Mouse (Mus musculus) midbrain, embryonic 15.5 days (tissue): ENCODE results near the gene Platr17. TPM values are rescaled to one million over a fixed set of nuclear protein-coding genes. Genes with fewer than 3 reads are reported as not detected.

Source experiments
- ATAC-seq: fragments of 200-750 bp; cut with Nextera tagmentation; replicated peaks from 2 replicates; pipeline ENCODE4 v1.8.0; 2017; ENCODE audit warnings: moderate TSS enrichment
- H3K27ac ChIP-seq: fragments of 300-500 bp; sonication (generic); 2 replicates; pipeline ENCODE4 v1.5.1; 2015; ENCODE audit warnings: mild to moderate bottlenecking, inconsistent platforms
- H3K27me3 ChIP-seq: fragments of 300-500 bp; sonication (generic); replicated peaks from 2 replicates; pipeline ENCODE4 v1.6.1; 2015; ENCODE audit warnings: inconsistent platforms
- H3K36me3 ChIP-seq: fragments of 300-500 bp; sonication (generic); replicated peaks from 2 replicates; pipeline ENCODE4 v1.6.1; 2015; ENCODE audit warnings: inconsistent platforms
- H3K4me1 ChIP-seq: fragments of 300-500 bp; sonication (generic); 2 replicates; pipeline ENCODE4 v1.6.1; 2015; ENCODE audit warnings: inconsistent platforms
- H3K4me2 ChIP-seq: fragments of 300-500 bp; sonication (generic); 2 replicates; pipeline ENCODE4 v1.6.1; 2015; ENCODE audit warnings: inconsistent platforms, mild to moderate bottlenecking, moderate library complexity
- H3K4me3 ChIP-seq: fragments of 300-500 bp; sonication (generic); 2 replicates; pipeline ENCODE4 v1.5.1; 2015; ENCODE audit warnings: mild to moderate bottlenecking, inconsistent platforms
- H3K9ac ChIP-seq: fragments of 300-500 bp; sonication (generic); 2 replicates; pipeline ENCODE4 v1.6.1; 2015; ENCODE audit warnings: mild to moderate bottlenecking, inconsistent platforms
- H3K9me3 ChIP-seq: fragments of 300-500 bp; sonication (generic); 2 replicates; pipeline ENCODE4 v1.6.1; 2016; ENCODE audit warnings: inconsistent platforms
- WGBS: fragments of 180-500 bp; shearing (Covaris S2); methylation state at CpG from one replicate; pipeline ENCODE4 v1.1.7; 2015; ENCODE audit warnings: mixed read lengths; 5-methylcytosine and 5-hydroxymethylcytosine counted together
- polyA plus RNA-seq: library from polyadenylated mRNA; unstranded; fragments of >200 nt; fragmentation: Nextera tagmentation; extraction: Ambion mirVana; gene quantifications from 2 replicates; pipeline ENCODE4 v1.2.1, GENCODE M21; 2015

Gene Platr17
- polyA plus RNA-seq, 1 experiment from 2014 or later, result 0.50 TPM

GRCm38 (mm10) chr17:33928251-33928947, 23.5 kb downstream of the Platr17 start:
- WGBS, result 66% methylated on average over 21 of the region's 21 CpGs
- peak overlapping the region; percentile 93; the same call in 1 of the 2 replicates for H3K27ac ChIP-seq

DNA sequence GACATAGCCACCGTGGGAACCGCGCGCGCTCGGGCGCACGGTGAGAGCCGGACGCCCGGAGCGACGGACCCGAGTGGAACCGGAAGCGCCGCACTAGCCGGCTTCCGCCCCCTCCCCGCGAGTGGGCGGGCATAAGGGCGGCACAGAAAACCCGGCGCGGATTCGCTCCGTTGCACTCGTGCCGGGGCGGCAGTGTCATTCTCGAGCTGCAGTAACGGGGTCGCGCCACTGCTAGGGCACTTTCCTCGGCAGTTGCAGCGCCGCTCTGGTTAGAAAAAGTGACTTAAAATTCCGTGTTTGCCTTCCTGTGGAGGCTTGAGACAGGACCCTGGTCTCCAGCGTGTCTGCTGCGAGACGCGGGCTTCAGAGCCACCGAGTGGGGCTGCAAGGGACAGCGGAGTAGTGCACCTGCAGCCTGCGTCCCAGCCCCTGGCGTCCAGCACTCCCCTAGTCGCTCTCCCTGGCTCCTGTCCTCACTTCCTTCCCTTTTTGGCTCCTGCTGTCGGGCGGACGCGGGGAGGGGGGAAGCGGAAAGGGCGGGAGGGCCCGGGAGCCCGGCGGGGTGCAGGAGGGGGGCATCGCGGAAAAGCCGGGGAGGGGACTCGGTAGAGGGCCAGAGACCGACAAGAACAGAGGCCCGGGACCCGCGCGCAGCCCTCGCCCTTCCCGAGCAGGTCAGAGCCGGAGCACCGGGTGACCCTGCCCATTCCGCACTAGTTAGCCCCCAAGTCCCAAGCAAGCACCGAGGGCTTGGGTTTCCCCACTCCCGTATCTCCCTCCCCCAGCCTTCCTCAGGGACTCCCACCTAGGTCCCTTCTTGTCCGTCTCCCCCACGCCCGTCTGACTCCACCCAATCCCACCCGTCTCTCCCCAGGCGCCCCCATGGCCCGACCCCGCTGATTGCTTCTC, 24.7 kb downstream of the Platr17 start, which contains the start of gene Rgl2:
TSS of gene Rgl2 (plus strand) at position 173 of the 909 bp plus-strand sequence.
- peak within 1 kb of the TSS; percentile 99 for H3K4me2 ChIP-seq
- H3K36me3 ChIP-seq, result no peaks in the 10 kb centered on the region
- H3K9ac ChIP-seq, result peak within 1 kb of the TSS; percentile 89
- peak within 1 kb of the TSS; percentile 93 for H3K27ac ChIP-seq
- WGBS, result under 1% methylated on average over 80 of the region's 80 CpGs
- peak; percentile 90 for ATAC-seq
- peak within 1 kb of the TSS; percentile 93 for H3K4me3 ChIP-seq
- peaks cover 26% of the 10 kb centered on the region for H3K4me1 ChIP-seq
- H3K27me3 ChIP-seq, result no peaks in the 10 kb centered on the region
- H3K9me3 ChIP-seq, result no peaks in the 10 kb centered on the region

More at GRCm38 (mm10) chr17:33928251-33928947, 23.5 kb downstream of the Platr17 start:
- Histone ChIP-seq H3K4me2 (peak overlapping the region; percentile 99), H3K27me3 (no peaks in the 10 kb centered on the region), H3K9ac (peak overlapping the region; percentile 71), H3K36me3 (no peaks in the 10 kb centered on the region), H3K4me1 (peaks cover 26% of the 10 kb centered on the region), H3K4me3 (peak overlapping the region; percentile 93), H3K9me3 (no peaks in the 10 kb centered on the region)
- ATAC-seq, result no peak

GRCm38 (mm10) chr17:33930280-33931158, 25.6 kb downstream of the Platr17 start:
- peak overlapping the region; percentile 93 for H3K4me3 ChIP-seq
- H3K27ac ChIP-seq, result peak overlapping the region; percentile 93
- peak overlapping the region; percentile 89 for H3K9ac ChIP-seq
- H3K9me3 ChIP-seq, result no peaks in the 10 kb centered on the region
- no peaks in the 10 kb centered on the region for H3K36me3 ChIP-seq
- under 1% methylated on average over 45 of the region's 45 CpGs for WGBS
- H3K27me3 ChIP-seq, result no peaks in the 10 kb centered on the region
- H3K4me1 ChIP-seq, result peaks cover 26% of the 10 kb centered on the region
- no peak; the same call in 1 of the 2 replicates for ATAC-seq
- H3K4me2 ChIP-seq, result peak overlapping the region; percentile 99

DNA sequence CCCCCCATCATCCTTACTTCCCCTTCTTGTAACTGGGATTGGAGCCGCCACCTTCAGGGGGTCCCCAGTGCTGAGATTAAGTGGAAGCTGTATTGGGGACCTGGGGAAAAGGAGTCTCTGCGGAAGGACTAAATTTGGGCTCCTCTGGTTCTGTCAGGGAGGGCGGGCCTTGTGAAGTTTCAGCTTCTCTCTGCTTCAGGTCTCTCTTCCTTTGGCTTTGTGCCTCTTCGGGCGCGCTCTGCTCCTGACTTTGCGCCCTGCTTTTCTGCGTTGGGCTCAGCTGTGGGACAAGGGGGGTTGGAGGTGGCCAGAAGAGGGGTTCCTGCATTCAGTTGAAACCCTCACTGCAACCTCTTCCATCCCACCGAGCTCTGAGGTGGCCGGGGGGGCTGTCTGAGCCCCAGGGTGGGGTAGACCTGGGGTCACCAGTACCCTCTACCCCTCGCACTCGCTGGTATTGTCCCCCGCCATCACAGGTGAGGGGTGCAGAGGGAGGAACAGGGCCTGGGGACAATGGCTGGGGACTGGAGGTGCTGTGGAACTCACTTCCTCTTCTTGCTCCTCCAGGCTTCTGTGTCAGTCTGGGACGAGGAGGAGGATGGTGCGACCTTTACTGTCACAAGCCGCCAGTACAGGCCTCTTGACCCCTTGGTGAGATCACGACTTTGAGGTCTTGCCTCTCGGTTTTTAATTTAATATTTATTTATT, 26.4 kb downstream of the Platr17 start:
- Histone ChIP-seq H3K4me1 (peaks cover 26% of the 10 kb centered on the region), H3K27me3 (no peaks in the 10 kb centered on the region), H3K36me3 (no peaks in the 10 kb centered on the region), H3K4me2 (peak overlapping the region; percentile 99), H3K27ac (peak overlapping the region; percentile 93; the same call in 1 of the 2 replicates), H3K9ac (peak overlapping the region; percentile 89), H3K4me3 (peak overlapping the region; percentile 93), H3K9me3 (no peaks in the 10 kb centered on the region)
- ATAC-seq, result no peak
- 34% methylated on average over 18 of the region's 18 CpGs for WGBS

DNA sequence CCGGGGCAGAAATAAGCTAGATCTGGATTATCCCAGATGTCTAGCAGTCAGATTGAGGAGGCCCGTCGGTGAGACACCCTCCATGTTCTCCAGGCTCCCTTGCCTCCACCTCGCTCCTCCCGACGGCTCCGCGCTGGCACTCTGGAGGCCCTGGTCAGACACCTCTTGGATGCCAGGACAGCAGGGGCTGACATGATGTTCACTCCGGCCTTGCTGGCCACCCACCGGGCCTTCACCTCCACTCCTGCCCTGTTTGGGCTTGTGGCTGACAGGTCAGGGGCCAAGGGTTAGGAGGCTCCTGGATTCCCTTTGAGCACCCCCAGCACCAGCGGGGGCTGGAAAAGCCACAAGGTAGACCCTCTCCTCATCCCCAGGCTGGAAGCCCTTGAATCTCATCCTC, 27.0 kb downstream of the Platr17 start:
- WGBS, result 92% methylated on average over 11 of the region's 11 CpGs
- Histone ChIP-seq H3K4me3 (no peak overlapping the region), H3K9ac (no peak overlapping the region), H3K27me3 (no peaks in the 10 kb centered on the region), H3K27ac (no peak overlapping the region), H3K4me1 (peaks cover 26% of the 10 kb centered on the region), H3K36me3 (peaks cover 3% of the 10 kb centered on the region; the same call in 1 of the 2 replicates), H3K4me2 (no peak overlapping the region), H3K9me3 (no peaks in the 10 kb centered on the region)
- ATAC-seq, result no peak

GRCm38 (mm10) chr17:33932448-33932847, 27.5 kb downstream of the Platr17 start:
- ATAC-seq, result no peak
- no peak overlapping the region for H3K27ac ChIP-seq
- no peaks in the 10 kb centered on the region for H3K27me3 ChIP-seq
- no peak overlapping the region for H3K9ac ChIP-seq
- WGBS, result 84% methylated on average over 14 of the region's 14 CpGs
- H3K9me3 ChIP-seq, result no peaks in the 10 kb centered on the region
- no peak overlapping the region for H3K4me2 ChIP-seq
- no peak overlapping the region for H3K4me3 ChIP-seq
- peaks cover 26% of the 10 kb centered on the region for H3K4me1 ChIP-seq
- H3K36me3 ChIP-seq, result peaks cover 8% of the 10 kb centered on the region; the same call in 1 of the 2 replicates

GRCm38 (mm10) chr17:33932970-33933369, 28.0 kb downstream of the Platr17 start:
- 94% methylated on average over 15 of the region's 15 CpGs for WGBS
- no peak overlapping the region for H3K4me3 ChIP-seq
- no peak for ATAC-seq
- no peak overlapping the region for H3K27ac ChIP-seq
- peaks cover 10% of the 10 kb centered on the region; the same call in 1 of the 2 replicates for H3K36me3 ChIP-seq
- peaks cover 23% of the 10 kb centered on the region for H3K4me1 ChIP-seq
- H3K27me3 ChIP-seq, result no peaks in the 10 kb centered on the region
- H3K9me3 ChIP-seq, result no peaks in the 10 kb centered on the region
- no peak overlapping the region for H3K9ac ChIP-seq
- H3K4me2 ChIP-seq, result no peak overlapping the region

DNA sequence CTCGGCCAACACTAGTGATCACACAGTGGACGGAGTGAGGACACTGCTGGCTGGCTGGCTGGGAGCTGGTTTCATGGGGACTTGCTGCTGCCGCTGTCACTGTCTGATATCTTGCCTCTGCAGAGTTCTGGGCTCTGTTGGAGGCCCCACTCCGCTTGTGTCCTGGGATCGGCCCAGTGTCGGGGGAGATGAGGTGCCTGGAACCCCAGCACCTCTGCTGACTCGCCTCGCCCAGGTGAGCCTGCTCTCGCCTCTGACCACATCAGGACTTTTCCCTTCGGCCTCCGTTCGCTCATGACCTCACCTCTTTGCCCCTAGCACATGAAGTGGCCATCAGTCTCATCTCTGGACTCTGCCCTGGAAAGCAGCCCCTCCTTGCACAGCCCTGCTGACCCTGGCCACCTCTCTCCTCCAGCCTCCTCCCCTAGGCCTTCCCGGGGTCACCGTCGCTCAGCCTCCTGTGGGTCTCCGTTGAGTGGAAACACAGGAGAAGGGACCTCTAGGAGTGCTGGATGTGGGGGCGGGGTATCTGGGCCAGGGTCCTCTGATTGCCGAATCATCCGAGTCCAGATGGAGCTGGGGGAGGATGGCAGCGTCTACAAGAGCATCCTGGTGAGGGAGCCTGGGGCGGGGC, 30.6 kb downstream of the Platr17 start:
- Histone ChIP-seq H3K36me3 (peaks cover 10% of the 10 kb centered on the region; the same call in 1 of the 2 replicates), H3K27me3 (no peaks in the 10 kb centered on the region), H3K9me3 (no peaks in the 10 kb centered on the region), H3K4me3 (no peak overlapping the region), H3K4me2 (no peak overlapping the region), H3K27ac (no peak overlapping the region), H3K4me1 (peaks cover 22% of the 10 kb centered on the region), H3K9ac (no peak overlapping the region)
- WGBS, result 84% methylated on average over 21 of the region's 21 CpGs
- ATAC-seq, result no peak

- no peaks in the 10 kb centered on the region for H3K9me3 ChIP-seq
- 85% methylated on average over 15 of the region's 15 CpGs for WGBS
Measured at GRCm38 (mm10) chr17:33936993-33937392, 32.1 kb downstream of the Platr17 start.

GRCm38 (mm10) chr17:33938783-33939182, 33.8 kb downstream of the Platr17 start:
- no peak overlapping the region for H3K27ac ChIP-seq
- WGBS, result 82% methylated on average over 11 of the region's 11 CpGs
- peak overlapping the region; percentile 93; the same call in 1 of the 2 replicates for H3K4me2 ChIP-seq
- peaks cover 27% of the 10 kb centered on the region for H3K4me1 ChIP-seq
- H3K9me3 ChIP-seq, result no peaks in the 10 kb centered on the region
- peaks cover 20% of the 10 kb centered on the region; the same call in 1 of the 2 replicates for H3K36me3 ChIP-seq
- no peak overlapping the region for H3K9ac ChIP-seq
- H3K4me3 ChIP-seq, result peak overlapping the region; percentile 92
- H3K27me3 ChIP-seq, result no peaks in the 10 kb centered on the region
- ATAC-seq, result no peak

More at GRCm38 (mm10) chr17:33936993-33937392, 32.1 kb downstream of the Platr17 start:
- Histone ChIP-seq H3K27me3 (no peaks in the 10 kb centered on the region), H3K36me3 (peaks cover 10% of the 10 kb centered on the region; the same call in 1 of the 2 replicates), H3K4me2 (no peak overlapping the region), H3K9ac (no peak overlapping the region), H3K27ac (no peak overlapping the region), H3K4me3 (no peak overlapping the region), H3K4me1 (peaks cover 25% of the 10 kb centered on the region)
- no peak for ATAC-seq
